Mouse (Mus musculus) heart, embryonic 16.5 days (tissue): ENCODE measurements around the gene Gm49396. TPM values are rescaled to one million over a fixed set of nuclear protein-coding genes. Genes with fewer than 3 reads are reported as not detected.
A peak's percentile ranks its signal among the peaks of the same experiment; 100 is the strongest.

Source experiments
- ATAC-seq: fragments of 200-750 bp; cut with Nextera tagmentation; replicated peaks from 2 replicates; pipeline ENCODE4 v1.8.0; 2017; ENCODE audit warnings: moderate number of reproducible peaks; ENCODE audit not compliant: insufficient read depth, low FRiP score; ENCODE audit errors: extremely low read depth
- H3K27ac ChIP-seq: fragments of 300-500 bp; sonication (generic); 2 replicates; pipeline ENCODE4 v1.5.1; 2014; ENCODE audit warnings: mild to moderate bottlenecking, low read length, control low read depth, moderate library complexity
- H3K27me3 ChIP-seq: fragments of 300-500 bp; sonication (generic); 2 replicates; pipeline ENCODE4 v1.6.1; 2014; ENCODE audit warnings: low read length, mixed read lengths; ENCODE audit not compliant: control insufficient read depth, insufficient read depth
- H3K36me3 ChIP-seq: fragments of 300-500 bp; sonication (generic); 2 replicates; pipeline ENCODE4 v1.6.1; 2014; ENCODE audit not compliant: control insufficient read depth, insufficient read depth
- H3K4me1 ChIP-seq: fragments of 300-500 bp; sonication (generic); 2 replicates; pipeline ENCODE4 v1.6.1; 2014; ENCODE audit warnings: low read length, mixed read lengths; ENCODE audit not compliant: control insufficient read depth, insufficient read depth
- H3K4me2 ChIP-seq: fragments of 300-500 bp; sonication (generic); 2 replicates; pipeline ENCODE4 v1.6.1; 2014; ENCODE audit warnings: low read depth, mild to moderate bottlenecking, control low read depth, low read length
- H3K4me3 ChIP-seq: fragments of 300-500 bp; sonication (generic); 2 replicates; pipeline ENCODE4 v1.5.1; 2014; ENCODE audit warnings: mild to moderate bottlenecking, control low read depth, low read length
- H3K9ac ChIP-seq: fragments of 300-500 bp; sonication (generic); 2 replicates; pipeline ENCODE4 v1.6.1; 2014; ENCODE audit warnings: low read length, control low read depth
- H3K9me3 ChIP-seq: fragments of 300-500 bp; sonication (generic); replicated peaks from 2 replicates; pipeline ENCODE4 v1.6.1; 2016; ENCODE audit warnings: low read length; ENCODE audit not compliant: control insufficient read depth
- WGBS: fragments of 180-500 bp; shearing (Covaris S2); extraction: QIAGEN DNeasy Blood & Tissue Kit; methylation state at CpG from one replicate; pipeline ENCODE4 v1.1.7; 2014; 5-methylcytosine and 5-hydroxymethylcytosine counted together
- polyA plus RNA-seq: library from polyadenylated mRNA; unstranded; fragments of >200 nt; fragmentation: Nextera tagmentation; extraction: Ambion mirVana; gene quantifications from 2 replicates; pipeline ENCODE4 v1.2.1, GENCODE M21; 2015

The Gm49396 gene
- polyA plus RNA-seq, 1 experiment from 2014 or later, result 11.4 TPM

DNA sequence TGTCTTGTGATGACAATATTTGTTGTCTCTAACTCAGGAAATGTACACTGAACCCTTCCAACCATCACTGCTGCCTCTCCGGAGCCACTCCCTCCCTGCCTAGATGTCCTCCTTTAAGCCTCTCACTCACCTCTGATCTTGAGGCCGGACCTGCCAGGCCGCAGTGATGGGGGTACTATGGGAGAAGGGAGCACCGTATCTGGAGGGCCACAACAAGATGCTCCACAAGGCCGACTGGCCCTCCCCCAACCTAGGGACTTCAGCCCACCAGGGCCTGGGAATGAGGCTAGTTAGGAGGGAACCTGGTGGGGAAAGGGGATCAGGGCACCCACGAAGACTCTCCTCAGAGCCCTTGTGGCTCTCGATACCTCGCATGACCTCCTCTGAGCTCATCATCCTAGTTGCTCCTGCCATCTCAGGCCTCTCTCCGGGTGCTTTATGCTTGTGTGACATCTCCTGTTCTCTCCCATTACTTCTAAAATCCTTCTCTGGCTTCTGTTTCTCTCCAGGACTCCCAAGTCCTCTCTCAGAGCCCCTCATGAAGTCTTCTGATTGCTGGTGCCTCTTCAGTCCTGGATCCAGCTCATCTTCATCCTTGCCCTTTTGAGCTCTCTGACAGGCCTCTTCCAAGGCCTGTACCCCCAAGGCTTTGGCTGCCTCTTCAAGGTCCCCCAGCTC lies 27.9 kb downstream of the Gm49396 start:
- H3K27me3 ChIP-seq, result no peaks in the 10 kb centered on the region
- H3K36me3 ChIP-seq, result peaks cover 6% of the 10 kb centered on the region
- no peak for ATAC-seq
- no peak overlapping the region for H3K4me3 ChIP-seq
- WGBS, result 82% methylated on average over 9 of the region's 9 CpGs
- peaks cover 17% of the 10 kb centered on the region for H3K4me1 ChIP-seq
- no peaks in the 10 kb centered on the region for H3K9me3 ChIP-seq
- H3K27ac ChIP-seq, result no peak overlapping the region
- no peak overlapping the region for H3K9ac ChIP-seq
- no peak overlapping the region for H3K4me2 ChIP-seq

DNA sequence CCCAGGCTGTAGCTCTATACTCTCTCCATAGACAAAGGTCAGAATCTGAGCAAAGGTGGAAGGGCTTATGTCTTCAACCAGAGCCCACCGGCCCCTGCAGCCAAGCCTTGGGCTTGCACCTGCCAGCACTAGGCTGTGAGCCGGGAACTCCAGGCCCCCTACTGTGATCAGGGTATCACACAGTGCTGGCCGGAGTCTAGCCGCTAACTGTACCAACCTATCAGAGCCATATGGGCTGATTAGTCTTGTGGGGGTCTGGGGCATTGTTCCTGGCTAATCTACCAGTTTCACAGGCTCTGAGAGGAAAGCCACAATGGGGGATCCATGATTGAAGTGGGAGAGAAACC lies 28.4 kb downstream of the Gm49396 start:
- Histone ChIP-seq H3K9me3 (no peaks in the 10 kb centered on the region), H3K4me1 (peaks cover 17% of the 10 kb centered on the region), H3K36me3 (peaks cover under 1% of the 10 kb centered on the region), H3K4me2 (no peak overlapping the region), H3K4me3 (no peak overlapping the region), H3K9ac (no peak overlapping the region), H3K27ac (no peak overlapping the region), H3K27me3 (no peaks in the 10 kb centered on the region)
- ATAC-seq, result no peak
- WGBS, result 62% methylated on average over 4 of the region's 4 CpGs

- 30% methylated on average over 5 of the region's 5 CpGs for WGBS
- H3K36me3 ChIP-seq, result no peaks in the 10 kb centered on the region
- H3K9ac ChIP-seq, result no peak overlapping the region
- peaks cover 7% of the 10 kb centered on the region; the same call in 1 of the 2 replicates for H3K4me1 ChIP-seq
- ATAC-seq, result no peak
- no peaks in the 10 kb centered on the region for H3K9me3 ChIP-seq
- H3K27ac ChIP-seq, result no peak overlapping the region
- no peak overlapping the region for H3K4me2 ChIP-seq
- H3K27me3 ChIP-seq, result no peaks in the 10 kb centered on the region
- no peak overlapping the region for H3K4me3 ChIP-seq
Measured at GRCm38 (mm10) chr7:30592772-30593423, 29.8 kb downstream of the Gm49396 start.

GRCm38 (mm10) chr7:30593579-30594509 lies 30.7 kb downstream of the Gm49396 start:
- no peak overlapping the region for H3K27ac ChIP-seq
- no peak for ATAC-seq
- no peaks in the 10 kb centered on the region for H3K36me3 ChIP-seq
- no peaks in the 10 kb centered on the region for H3K27me3 ChIP-seq
- no peak overlapping the region for H3K9ac ChIP-seq
- H3K4me3 ChIP-seq, result no peak overlapping the region
- no peaks in the 10 kb centered on the region for H3K9me3 ChIP-seq
- no peak overlapping the region for H3K4me2 ChIP-seq
- WGBS, result 73% methylated on average over 10 of the region's 10 CpGs
- H3K4me1 ChIP-seq, result peaks cover 7% of the 10 kb centered on the region; the same call in 1 of the 2 replicates

DNA sequence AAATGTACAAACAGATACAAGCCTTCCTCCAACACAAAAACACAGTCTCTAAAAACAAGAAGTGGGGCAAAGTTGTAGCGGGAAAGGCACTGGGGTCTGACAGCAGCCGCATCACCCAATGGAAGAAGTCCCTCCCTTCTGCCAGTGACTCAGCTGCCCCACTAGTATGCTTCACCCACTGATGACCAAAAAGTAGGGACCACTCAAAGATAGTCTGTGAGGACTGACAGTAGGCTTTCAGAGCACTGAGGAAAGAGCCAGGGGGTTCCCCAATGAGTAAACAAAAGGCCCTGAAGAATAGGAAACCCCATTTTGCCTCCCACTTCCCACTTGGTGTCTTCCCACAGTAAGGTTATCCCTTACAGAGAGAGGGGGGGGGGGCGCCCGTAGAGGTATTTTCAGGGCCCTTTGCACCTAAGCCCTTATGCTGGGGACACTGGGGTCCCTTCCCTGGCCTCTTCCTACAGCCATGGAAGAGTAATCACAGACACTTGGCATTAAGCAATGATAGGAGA lies 31.4 kb downstream of the Gm49396 start:
- no peaks in the 10 kb centered on the region for H3K27me3 ChIP-seq
- H3K9me3 ChIP-seq, result no peaks in the 10 kb centered on the region
- 55% methylated on average over 4 of the region's 4 CpGs for WGBS
- H3K36me3 ChIP-seq, result no peaks in the 10 kb centered on the region
- H3K4me1 ChIP-seq, result peaks cover 8% of the 10 kb centered on the region; the same call in 1 of the 2 replicates
- H3K9ac ChIP-seq, result no peak overlapping the region
- H3K27ac ChIP-seq, result no peak overlapping the region
- no peak for ATAC-seq
- H3K4me3 ChIP-seq, result no peak overlapping the region
- H3K4me2 ChIP-seq, result no peak overlapping the region

DNA sequence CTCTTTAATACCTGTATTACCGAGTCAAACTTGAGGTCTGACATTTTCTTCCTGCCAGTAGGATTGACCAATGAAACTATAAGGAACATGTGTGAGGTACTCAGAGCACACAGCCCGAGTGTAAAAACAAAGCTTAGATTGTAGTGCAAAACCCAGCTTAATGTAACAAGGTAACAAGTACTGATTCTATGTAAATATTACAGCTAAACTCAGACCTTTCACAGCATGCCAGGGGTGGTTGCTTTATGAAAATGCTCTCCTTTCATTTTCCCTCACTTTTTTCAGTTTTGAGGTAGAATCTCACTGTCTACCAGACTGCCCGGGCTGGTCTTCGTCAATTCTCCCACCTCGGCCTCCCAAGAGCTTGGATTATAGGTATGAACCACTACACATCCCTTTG lies 32.9 kb downstream of the Gm49396 start:
- H3K36me3 ChIP-seq, result no peaks in the 10 kb centered on the region
- H3K4me1 ChIP-seq, result peaks cover 6% of the 10 kb centered on the region; the same call in 1 of the 2 replicates
- H3K9ac ChIP-seq, result no peak overlapping the region
- WGBS, result 70% methylated on average over 5 of the region's 5 CpGs
- ATAC-seq, result no peak
- no peaks in the 10 kb centered on the region for H3K27me3 ChIP-seq
- H3K9me3 ChIP-seq, result no peaks in the 10 kb centered on the region
- no peak overlapping the region for H3K4me3 ChIP-seq
- H3K4me2 ChIP-seq, result no peak overlapping the region
- no peak overlapping the region for H3K27ac ChIP-seq

- Histone ChIP-seq H3K9me3 (no peaks in the 10 kb centered on the region), H3K4me1 (peaks cover 6% of the 10 kb centered on the region; the same call in 1 of the 2 replicates), H3K9ac (no peak overlapping the region), H3K27ac (no peak overlapping the region), H3K36me3 (no peaks in the 10 kb centered on the region), H3K4me3 (no peak overlapping the region), H3K4me2 (no peak overlapping the region), H3K27me3 (no peaks in the 10 kb centered on the region)
- ATAC-seq, result no peak
- 60% methylated on average over 5 of the region's 5 CpGs for WGBS
Measured at GRCm38 (mm10) chr7:30596811-30597210, 33.7 kb downstream of the Gm49396 start.

DNA sequence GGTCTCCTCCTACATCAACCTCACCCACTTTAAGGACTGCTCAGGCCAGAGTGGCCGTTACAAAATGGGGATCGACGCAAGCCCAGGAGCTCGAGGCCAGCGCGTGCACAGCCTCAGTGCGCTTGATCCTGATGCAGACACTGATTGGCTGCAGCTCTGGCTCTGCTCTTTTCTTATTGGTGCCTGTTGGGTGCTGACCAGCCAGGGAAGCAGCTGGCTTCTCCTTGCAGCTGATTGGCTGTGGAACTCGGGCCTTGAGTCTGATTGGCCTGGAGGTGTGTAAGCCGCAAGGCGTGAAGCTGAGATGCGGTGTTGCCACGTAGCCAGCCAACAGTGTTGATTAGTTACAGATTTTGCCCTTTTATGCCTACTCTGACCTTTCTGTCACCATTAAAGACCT lies 35.6 kb downstream of the Gm49396 start, which contains the start of gene Zbtb32:
Gene Zbtb32, minus strand, starts transcription at position 124 of the 400 bp plus-strand sequence.
- no peak for ATAC-seq
- no peaks in the 10 kb centered on the region for H3K36me3 ChIP-seq
- H3K9ac ChIP-seq, result 0 out of 2 replicates have a peak within 1 kb of the TSS, but pooled peaks have one; percentile 36
- 0 out of 2 replicates have a peak within 1 kb of the TSS, but pooled peaks have one; percentile 3 for H3K4me2 ChIP-seq
- peaks cover 6% of the 10 kb centered on the region; the same call in 1 of the 2 replicates for H3K4me1 ChIP-seq
- H3K4me3 ChIP-seq, result no peak within 1 kb of the TSS
- 92% methylated on average over 12 of the region's 12 CpGs for WGBS
- peak within 1 kb of the TSS; percentile 28; the same call in 1 of the 2 replicates for H3K27ac ChIP-seq
- H3K9me3 ChIP-seq, result no peaks in the 10 kb centered on the region
- no peaks in the 10 kb centered on the region for H3K27me3 ChIP-seq
